Mouse (Mus musculus) left cerebral cortex, postnatal 36 days (tissue): ENCODE results near the gene Dyrk2. TPM values are rescaled to one million over a fixed set of nuclear protein-coding genes. Genes with fewer than 3 reads are reported as not detected.

Experiments
- DNase-seq, 2 experiments: peaks; one replicate each; pipeline ENCODE4 v3.0.0; 2021 to 2022; ENCODE audit warnings: low spot score in 2 of 2, mixed read lengths in 1 of 2
- intact Hi-C: fragments of 180-260 bp; cut with DNase I; formaldehyde crosslinking; loops from one replicate; pipeline ENCODE4 v1.15.1; 2025
- total RNA-seq, 2 experiments: library from RNA; stranded (reverse); gene quantifications; 2 replicates each; pipeline ENCODE4 v1.2.3; 2021

Dyrk2 gene
- total RNA-seq = 10 to 100 TPM; 48.6 to 53.4 TPM

GRCm38 (mm10) chr10:118870201-118870980 lies at the start of gene Dyrk2:
TSS of gene Dyrk2 (minus strand) at chr10:118870209.
- intact Hi-C loops = no loop called here
- DNase-seq = no peak

- intact Hi-C loops = no loop called here
- peak in 1 of 2 experiments; percentile 10 for DNase-seq
Measured at GRCm38 (mm10) chr10:118902625-118903024, 32.6 kb upstream of the Dyrk2 start.

GRCm38 (mm10) chr10:118893645-118894044 lies 23.6 kb upstream of the Dyrk2 start:
- intact Hi-C loops = no loop called here
- no peak for DNase-seq

- intact Hi-C loops = no loop called here
- DNase-seq = no peak
Measured at GRCm38 (mm10) chr10:118884126-118884525, 14.1 kb upstream of the Dyrk2 start.

GRCm38 (mm10) chr10:118883317-118883716 lies 13.3 kb upstream of the Dyrk2 start:
- no peak for DNase-seq
- intact Hi-C loops = no loop called here

GRCm38 (mm10) chr10:118882258-118882885 lies 12.4 kb upstream of the Dyrk2 start:
- DNase-seq = no peak
- intact Hi-C loops = no loop called here

GRCm38 (mm10) chr10:118880776-118881175 lies 10.8 kb upstream of the Dyrk2 start:
- no peak for DNase-seq
- intact Hi-C loops = no loop called here

- intact Hi-C loops = no loop called here
- no peak for DNase-seq
Measured at GRCm38 (mm10) chr10:118872196-118872595, 2.2 kb upstream of the Dyrk2 start.

GRCm38 (mm10) chr10:118869591-118870001 lies 413 bp downstream of the Dyrk2 start:
- DNase-seq = peak; percentile 67 to 70
- intact Hi-C loops = loop anchor here (2.0 to 5.0 kb wide), 3 partner anchors 87 to 277 kb away; no protein-coding TSS in a partner anchor

- intact Hi-C loops = loop anchor here (2.0 to 5.0 kb wide), 3 partner anchors 87 to 277 kb away; no protein-coding TSS in a partner anchor
- DNase-seq = peak; percentile 81 to 87
Measured at GRCm38 (mm10) chr10:118868601-118869590, 1.1 kb downstream of the Dyrk2 start.

GRCm38 (mm10) chr10:118867896-118868600 lies 2.0 kb downstream of the Dyrk2 start:
- no peak for DNase-seq
- intact Hi-C loops = loop anchor here (2.0 to 5.0 kb wide), 3 partner anchors 86 to 276 kb away; no protein-coding TSS in a partner anchor

GRCm38 (mm10) chr10:118867304-118867895 lies 2.6 kb downstream of the Dyrk2 start:
- no peak for DNase-seq
- intact Hi-C loops = loop anchor here (5.0 kb wide), 2 partner anchors 85 to 275 kb away; no protein-coding TSS in a partner anchor

- no peak for DNase-seq
- intact Hi-C loops = loop anchor here (5.0 kb wide), 2 partner anchors 83 to 273 kb away; no protein-coding TSS in a partner anchor
Measured at GRCm38 (mm10) chr10:118864976-118865375, 5.0 kb downstream of the Dyrk2 start.

- no peak for DNase-seq
- intact Hi-C loops = no loop called here
Measured at GRCm38 (mm10) chr10:118863611-118864010, 6.4 kb downstream of the Dyrk2 start.

- no peak for DNase-seq
- intact Hi-C loops = no loop called here
Measured at GRCm38 (mm10) chr10:118862233-118862632, 7.8 kb downstream of the Dyrk2 start.

- intact Hi-C loops = no loop called here
- DNase-seq = no peak
Measured at GRCm38 (mm10) chr10:118861234-118862025, 8.6 kb downstream of the Dyrk2 start.

- DNase-seq = no peak
- intact Hi-C loops = no loop called here
Measured at GRCm38 (mm10) chr10:118859655-118860054, 10.4 kb downstream of the Dyrk2 start.

GRCm38 (mm10) chr10:118854641-118855040 lies 15.4 kb downstream of the Dyrk2 start:
- no peak for DNase-seq
- intact Hi-C loops = loop anchor here (2.0 kb wide), 1 partner anchor 262 kb away; no protein-coding TSS in a partner anchor
